Mouse (Mus musculus): ENCODE measurements around the gene Vstm2l. TPM values are rescaled to one million over a fixed set of nuclear protein-coding genes. Genes with fewer than 3 reads are reported as not detected.

Vstm2l gene
- polyA plus RNA-seq, 1 experiment from 2014 or later: 40.0 TPM

DNA sequence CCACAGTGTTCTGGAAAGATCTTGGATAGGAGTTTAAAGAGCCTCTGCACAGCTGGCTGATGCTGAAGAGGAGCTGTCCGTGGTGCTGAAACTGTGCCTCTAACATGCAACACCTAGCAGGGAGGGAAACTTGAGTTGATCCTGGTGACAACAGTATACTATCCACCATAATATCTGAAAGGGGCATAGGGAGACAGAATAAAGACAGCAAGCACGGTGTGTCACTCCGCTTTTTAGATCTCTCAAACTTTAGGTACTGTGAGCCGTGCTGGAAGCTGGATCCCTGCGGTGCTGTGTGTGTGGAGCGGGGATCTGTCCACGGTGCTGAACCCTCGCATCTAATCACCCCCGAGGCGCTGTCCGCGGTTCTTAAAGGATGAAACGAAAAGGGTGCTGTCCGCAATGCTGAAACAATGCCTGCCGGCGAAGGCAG lies 1.2 kb upstream of the Vstm2l start:
- Histone ChIP-seq H3K27me3 (no peaks in the 10 kb centered on the region), H3K36me3 (no peaks in the 10 kb centered on the region), H3K27ac (replicated peaks) (peak overlapping the region; percentile 47), H3K4me3 (peak overlapping the region; percentile 65), H3K4me1 (replicated peaks) (peaks cover 66% of the 10 kb centered on the region), H3K9me3 (no peaks in the 10 kb centered on the region), H3K4me2 (peak overlapping the region; percentile 87), H3K9ac (peak overlapping the region; percentile 33; the same call in 1 of the 2 replicates)
- 1% methylated on average over 16 of the region's 16 CpGs for WGBS
- no peak for ATAC-seq (ENCODE audit: low FRiP score, low read depth)

DNA sequence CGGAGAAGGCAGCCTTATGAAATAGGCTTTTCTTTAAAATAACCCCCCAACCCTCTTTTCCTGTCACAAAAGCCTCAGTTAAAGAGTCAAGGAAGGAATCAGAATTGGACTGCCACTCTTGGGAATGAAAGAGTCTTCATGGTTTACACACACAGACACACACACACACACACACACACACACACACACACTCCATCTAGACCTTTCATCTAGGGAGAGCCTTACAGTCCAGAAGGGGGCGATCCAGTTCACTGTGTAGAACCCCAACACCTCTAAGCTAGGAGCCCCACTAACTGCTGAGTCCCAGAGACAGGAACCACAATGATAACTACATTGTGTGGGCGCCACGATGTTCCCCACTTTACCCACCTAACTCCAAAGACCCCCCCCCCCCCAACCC lies 748 bp upstream of the Vstm2l start:
- Histone ChIP-seq H3K4me1 (replicated peaks) (peaks cover 70% of the 10 kb centered on the region), H3K9ac (peak overlapping the region; percentile 33; the same call in 1 of the 2 replicates), H3K27me3 (no peaks in the 10 kb centered on the region), H3K27ac (replicated peaks) (peak overlapping the region; percentile 47; the same call in 1 of the 2 replicates), H3K4me2 (peak overlapping the region; percentile 87), H3K4me3 (peak overlapping the region; percentile 65), H3K36me3 (no peaks in the 10 kb centered on the region), H3K9me3 (no peaks in the 10 kb centered on the region)
- 3% methylated on average over 4 of the region's 4 CpGs for WGBS
- 0 out of 2 replicates have a peak, but pooled peaks have one; percentile 31 for ATAC-seq (ENCODE audit: low FRiP score, low read depth)

DNA sequence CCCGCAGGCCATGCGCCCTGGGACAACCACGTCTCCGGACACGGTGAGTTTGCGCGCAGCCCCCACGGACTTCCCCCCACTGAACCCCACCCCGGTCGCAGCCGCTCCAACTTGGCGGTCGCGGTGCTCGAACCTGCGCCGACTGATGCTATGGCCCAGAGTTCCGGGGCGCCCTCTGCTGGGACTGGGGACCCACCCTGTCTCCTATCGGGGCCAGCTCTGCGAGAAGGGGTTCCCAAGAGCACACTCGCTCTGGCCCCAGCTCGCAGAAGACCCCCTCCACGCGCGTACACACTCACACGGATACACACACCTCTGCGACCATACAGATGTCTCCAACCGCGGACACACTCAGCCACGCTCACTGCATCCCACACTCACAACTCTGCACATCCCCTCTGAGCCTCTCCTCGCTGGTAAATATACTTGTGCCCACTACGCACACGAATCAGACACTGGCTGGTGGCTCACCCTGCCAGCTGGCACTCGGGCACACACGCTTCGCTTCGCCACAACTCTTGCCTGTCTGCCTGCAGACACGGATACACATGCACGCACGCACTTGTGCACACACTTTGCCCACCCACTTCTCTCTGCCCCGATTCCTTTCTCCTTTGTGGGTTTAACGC lies 550 bp downstream of the Vstm2l start:
- 0 out of 2 replicates have a peak, but pooled peaks have one; percentile 3 for ATAC-seq (ENCODE audit: low FRiP score, low read depth)
- Histone ChIP-seq H3K4me3 (peak overlapping the region; percentile 65), H3K9me3 (no peaks in the 10 kb centered on the region), H3K9ac (peak overlapping the region; percentile 78), H3K36me3 (no peaks in the 10 kb centered on the region), H3K27me3 (no peaks in the 10 kb centered on the region; the same call in 1 of the 2 replicates), H3K4me2 (peak overlapping the region; percentile 87), H3K27ac (replicated peaks) (peak overlapping the region; percentile 85), H3K4me1 (replicated peaks) (peaks cover 81% of the 10 kb centered on the region)
- 32% methylated on average over 37 of the region's 43 CpGs for WGBS

DNA sequence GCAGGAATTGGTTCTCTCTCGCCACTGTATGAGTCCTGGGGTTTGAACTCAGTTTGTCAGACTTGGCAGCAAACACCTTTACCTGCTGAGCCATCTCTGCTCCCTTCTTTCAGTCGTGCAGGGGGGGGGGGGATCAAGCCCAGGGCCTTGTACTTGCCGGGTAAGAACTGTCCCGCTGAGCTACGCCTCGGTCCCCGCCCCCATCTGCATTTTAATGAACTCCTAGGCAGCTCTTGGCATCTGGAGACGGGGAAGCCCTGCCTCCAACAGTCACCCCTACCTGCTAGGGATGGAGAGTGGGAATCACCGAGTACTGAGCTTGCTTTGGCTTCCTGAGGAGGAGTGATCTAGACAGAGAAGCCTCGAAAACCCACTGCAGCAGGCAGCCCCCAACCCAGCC lies 4.1 kb downstream of the Vstm2l start:
- no peaks in the 10 kb centered on the region for H3K36me3 ChIP-seq
- no peaks in the 10 kb centered on the region for H3K9me3 ChIP-seq
- peak overlapping the region; percentile 13 for H3K4me3 ChIP-seq
- H3K4me2 ChIP-seq: peak overlapping the region; percentile 87
- no peak for ATAC-seq (ENCODE audit: low FRiP score, low read depth)
- H3K27me3 ChIP-seq: no peaks in the 10 kb centered on the region; the same call in 1 of the 2 replicates
- peaks cover 85% of the 10 kb centered on the region for H3K4me1 ChIP-seq (replicated peaks)
- WGBS: 4% methylated on average over 10 of the region's 10 CpGs
- no peak overlapping the region for H3K27ac ChIP-seq (replicated peaks)
- H3K9ac ChIP-seq: peak overlapping the region; percentile 23; the same call in 1 of the 2 replicates

DNA sequence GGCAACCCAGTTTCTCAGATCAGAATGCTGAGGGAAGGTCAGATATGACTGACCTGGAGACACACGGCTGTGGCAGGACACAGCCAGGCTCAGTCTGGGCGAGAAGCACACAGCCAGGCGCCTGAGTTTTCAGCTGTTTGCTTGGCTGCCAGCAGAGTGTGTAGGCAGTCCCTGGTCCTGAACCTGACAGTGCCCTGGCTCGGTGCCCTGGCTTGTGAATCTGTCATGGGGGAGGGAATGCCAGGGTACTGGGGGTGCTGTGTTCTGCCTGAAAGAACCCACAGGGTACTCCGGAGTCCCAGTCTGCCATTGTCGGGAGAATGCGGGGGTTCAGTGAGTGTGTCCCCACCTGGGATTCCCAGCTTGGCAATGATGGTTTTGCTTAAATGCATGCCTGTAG lies 7.1 kb downstream of the Vstm2l start:
- Histone ChIP-seq H3K9ac (no peak overlapping the region), H3K9me3 (no peaks in the 10 kb centered on the region), H3K4me3 (no peak overlapping the region), H3K4me2 (peak overlapping the region; percentile 30), H3K27me3 (no peaks in the 10 kb centered on the region; the same call in 1 of the 2 replicates), H3K27ac (replicated peaks) (no peak overlapping the region), H3K4me1 (replicated peaks) (peaks cover 76% of the 10 kb centered on the region), H3K36me3 (no peaks in the 10 kb centered on the region)
- WGBS: 52% methylated on average over 7 of the region's 7 CpGs
- no peak for ATAC-seq (ENCODE audit: low FRiP score, low read depth)

DNA sequence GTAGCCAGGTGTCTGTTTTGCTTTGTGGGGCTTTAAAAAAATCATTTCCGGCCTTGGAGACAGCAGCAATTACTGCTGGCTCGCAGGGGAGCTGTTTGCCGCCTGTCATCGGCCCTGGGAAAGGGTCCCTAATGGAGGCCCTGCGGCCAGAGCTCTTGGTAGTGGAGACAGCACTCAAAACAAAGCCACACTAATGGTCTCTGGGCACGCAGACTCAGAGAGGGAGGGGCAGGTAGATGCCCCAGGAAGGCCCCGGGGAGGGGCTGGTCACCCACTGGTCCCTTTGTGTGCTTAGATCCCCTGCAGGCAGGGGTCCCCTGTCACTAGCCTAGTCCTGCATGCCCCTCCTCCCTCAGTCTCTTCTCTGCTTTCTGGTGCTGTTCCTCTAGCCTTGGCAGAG lies 9.0 kb downstream of the Vstm2l start:
- Histone ChIP-seq H3K4me3 (no peak overlapping the region), H3K4me1 (replicated peaks) (peaks cover 80% of the 10 kb centered on the region), H3K9me3 (no peaks in the 10 kb centered on the region), H3K9ac (0 out of 2 replicates have a peak overlapping the region, but pooled peaks have one; percentile 18), H3K4me2 (peak overlapping the region; percentile 34), H3K27me3 (no peaks in the 10 kb centered on the region; the same call in 1 of the 2 replicates), H3K27ac (replicated peaks) (peak overlapping the region; percentile 54), H3K36me3 (no peaks in the 10 kb centered on the region)
- WGBS: 5% methylated on average over 7 of the region's 7 CpGs
- no peak for ATAC-seq (ENCODE audit: low FRiP score, low read depth)

DNA sequence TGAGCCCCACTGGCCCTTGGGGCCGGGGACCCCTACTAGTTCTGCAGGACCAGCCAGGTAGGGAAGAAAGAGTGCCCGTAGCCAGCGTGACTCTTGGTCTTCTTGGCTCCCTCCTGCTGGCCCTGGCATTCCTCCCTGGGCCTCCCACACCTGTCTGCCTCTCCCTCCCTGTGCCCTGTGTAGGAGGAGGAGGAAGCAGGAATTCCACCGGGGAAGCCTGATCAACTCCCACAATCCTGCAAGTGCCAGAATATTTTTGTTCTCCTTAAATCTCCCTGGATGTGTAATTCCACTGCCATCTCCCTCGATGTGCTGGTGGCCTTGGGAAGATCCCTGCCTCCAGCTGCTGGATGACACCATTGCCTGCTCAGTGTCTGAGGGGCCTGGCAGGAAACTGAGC lies 10.1 kb downstream of the Vstm2l start:
- no peak overlapping the region for H3K27ac ChIP-seq (replicated peaks)
- H3K4me2 ChIP-seq: no peak overlapping the region
- H3K9me3 ChIP-seq: no peaks in the 10 kb centered on the region
- H3K27me3 ChIP-seq: no peaks in the 10 kb centered on the region; the same call in 1 of the 2 replicates
- no peak overlapping the region for H3K4me3 ChIP-seq
- ATAC-seq (ENCODE audit: low FRiP score, low read depth): no peak
- H3K9ac ChIP-seq: no peak overlapping the region
- WGBS: 65% methylated on average over 5 of the region's 5 CpGs
- peaks cover 76% of the 10 kb centered on the region for H3K4me1 ChIP-seq (replicated peaks)
- no peaks in the 10 kb centered on the region for H3K36me3 ChIP-seq

DNA sequence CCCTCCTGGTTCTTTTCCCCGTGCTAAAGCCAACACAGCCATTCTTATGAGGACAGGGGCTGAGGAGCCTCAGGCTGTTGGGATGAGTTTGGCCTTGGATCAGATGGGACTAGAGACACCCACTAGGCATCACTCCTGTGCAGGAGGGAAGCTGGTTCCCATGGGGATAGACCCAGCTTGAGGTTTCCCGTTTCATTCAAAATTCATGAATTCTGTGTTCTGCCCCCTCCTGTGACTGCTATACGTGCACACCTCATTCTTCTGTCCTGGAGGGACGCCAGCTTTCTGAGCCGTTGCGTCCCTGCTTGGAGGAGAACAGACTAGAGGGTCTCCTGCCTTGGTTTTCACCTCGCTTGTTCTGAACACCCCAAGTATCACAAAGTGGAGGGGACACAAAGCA lies 12.0 kb downstream of the Vstm2l start:
- no peak overlapping the region for H3K4me3 ChIP-seq
- H3K9me3 ChIP-seq: no peaks in the 10 kb centered on the region
- no peaks in the 10 kb centered on the region for H3K36me3 ChIP-seq
- H3K27ac ChIP-seq (replicated peaks): no peak overlapping the region
- no peak for ATAC-seq (ENCODE audit: low FRiP score, low read depth)
- WGBS: 37% methylated on average over 7 of the region's 7 CpGs
- H3K27me3 ChIP-seq: no peaks in the 10 kb centered on the region
- no peak overlapping the region for H3K4me2 ChIP-seq
- no peak overlapping the region for H3K9ac ChIP-seq
- peaks cover 62% of the 10 kb centered on the region for H3K4me1 ChIP-seq (replicated peaks)

DNA sequence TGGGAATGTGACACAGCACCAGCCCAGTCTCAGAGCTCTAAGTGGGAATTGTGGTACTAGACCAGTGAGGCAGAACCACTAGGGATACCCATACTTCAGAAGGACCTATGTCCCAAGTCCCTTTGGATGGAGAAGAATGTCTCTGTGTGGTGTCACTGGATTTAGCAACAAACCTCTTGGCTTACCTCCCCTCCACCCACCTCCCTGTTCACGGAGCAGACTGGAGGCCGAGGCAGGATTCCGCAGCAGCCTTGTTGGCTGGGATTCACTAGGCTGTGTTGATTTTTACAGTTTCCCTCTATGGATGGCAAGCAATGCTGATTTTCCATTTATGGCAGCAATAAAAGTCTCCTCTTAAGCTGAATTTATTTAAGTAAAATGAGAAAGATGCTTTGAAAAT lies 12.5 kb downstream of the Vstm2l start:
- H3K27ac ChIP-seq (replicated peaks): peak overlapping the region; percentile 64
- no peak overlapping the region for H3K9ac ChIP-seq
- no peaks in the 10 kb centered on the region for H3K27me3 ChIP-seq
- peak overlapping the region; percentile 23; the same call in 1 of the 2 replicates for H3K4me2 ChIP-seq
- H3K4me1 ChIP-seq (replicated peaks): peaks cover 58% of the 10 kb centered on the region
- no peaks in the 10 kb centered on the region for H3K9me3 ChIP-seq
- ATAC-seq (ENCODE audit: low FRiP score, low read depth): no peak
- H3K36me3 ChIP-seq: no peaks in the 10 kb centered on the region
- 56% methylated on average over 3 of the region's 3 CpGs for WGBS
- H3K4me3 ChIP-seq: no peak overlapping the region

DNA sequence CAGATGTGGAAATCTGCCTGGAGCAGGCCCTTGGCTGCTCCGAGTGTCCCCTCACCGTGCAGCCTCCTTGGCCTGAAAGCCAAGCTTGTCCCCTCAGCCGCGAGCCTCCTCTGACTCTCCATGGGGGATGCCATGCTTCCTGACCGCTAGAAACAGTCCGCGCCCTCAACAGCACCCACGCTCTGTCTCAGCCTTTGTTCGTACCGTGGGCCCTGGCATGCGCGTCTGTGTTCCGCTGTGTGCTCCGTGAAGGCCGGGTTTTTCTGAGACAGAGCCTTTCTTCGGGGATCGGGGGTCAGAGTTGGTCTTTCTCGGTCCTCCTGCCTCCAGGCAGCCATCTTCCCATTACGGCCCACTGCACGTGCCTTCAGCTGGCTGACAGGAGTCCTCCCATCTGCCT lies 12.9 kb downstream of the Vstm2l start:
- H3K27ac ChIP-seq (replicated peaks): peak overlapping the region; percentile 64
- H3K36me3 ChIP-seq: no peaks in the 10 kb centered on the region
- H3K4me3 ChIP-seq: no peak overlapping the region
- H3K9me3 ChIP-seq: no peaks in the 10 kb centered on the region
- H3K4me2 ChIP-seq: peak overlapping the region; percentile 23
- no peak overlapping the region for H3K9ac ChIP-seq
- H3K27me3 ChIP-seq: no peaks in the 10 kb centered on the region
- no peak for ATAC-seq (ENCODE audit: low FRiP score, low read depth)
- H3K4me1 ChIP-seq (replicated peaks): peaks cover 54% of the 10 kb centered on the region
- 41% methylated on average over 20 of the region's 20 CpGs for WGBS

DNA sequence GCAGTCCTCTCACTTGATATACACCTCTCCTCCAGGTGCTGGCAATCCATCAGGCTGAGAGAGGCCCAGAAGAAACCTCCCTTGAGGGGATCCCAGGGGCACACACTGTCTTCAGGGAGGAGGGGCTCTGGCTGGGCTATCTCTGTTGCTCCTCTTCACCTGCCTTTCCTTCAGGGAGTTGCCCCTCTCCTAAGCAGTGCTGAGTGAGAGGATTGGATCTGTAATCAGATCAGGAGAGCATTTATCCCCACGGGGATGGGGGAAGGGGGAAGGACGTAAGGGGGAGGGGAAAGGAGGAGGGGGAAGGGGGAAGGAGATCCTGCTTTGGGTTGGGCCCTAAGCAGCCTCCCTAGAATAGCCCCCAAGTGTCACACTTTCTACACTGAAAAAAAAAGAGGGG lies 13.4 kb downstream of the Vstm2l start:
- no peak overlapping the region for H3K9ac ChIP-seq
- H3K4me2 ChIP-seq: peak overlapping the region; percentile 23; the same call in 1 of the 2 replicates
- 20% methylated on average over 2 of the region's 2 CpGs for WGBS
- H3K4me3 ChIP-seq: no peak overlapping the region
- H3K4me1 ChIP-seq (replicated peaks): peaks cover 50% of the 10 kb centered on the region
- ATAC-seq (ENCODE audit: low FRiP score, low read depth): no peak
- no peaks in the 10 kb centered on the region for H3K27me3 ChIP-seq
- H3K9me3 ChIP-seq: no peaks in the 10 kb centered on the region
- H3K36me3 ChIP-seq: no peaks in the 10 kb centered on the region
- peak overlapping the region; percentile 64 for H3K27ac ChIP-seq (replicated peaks)

DNA sequence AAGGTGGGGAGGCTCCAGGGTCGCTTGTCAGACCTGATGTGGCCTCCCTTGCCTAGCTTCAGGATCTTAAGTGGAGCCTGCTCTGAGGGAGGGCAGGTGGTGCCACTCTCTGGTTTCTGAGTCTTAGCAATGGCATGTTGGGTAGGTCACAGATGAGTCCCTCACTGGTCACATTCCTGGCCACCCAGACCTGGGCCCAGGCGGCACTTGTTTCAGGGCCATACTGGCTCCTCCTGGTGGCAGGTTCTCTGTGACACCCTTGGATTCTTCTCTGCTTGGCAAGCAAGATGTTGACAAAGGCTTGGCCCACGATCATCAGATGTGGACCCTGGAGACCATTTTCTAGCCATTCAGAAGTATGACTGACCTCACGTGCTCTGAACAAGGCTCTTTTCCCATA lies 18.2 kb downstream of the Vstm2l start:
- Histone ChIP-seq H3K9me3 (no peaks in the 10 kb centered on the region), H3K4me2 (no peak overlapping the region)
- 74% methylated on average over 4 of the region's 4 CpGs for WGBS

More for the DNA sequence above, 18.2 kb downstream of the Vstm2l start:
- H3K4me1 ChIP-seq (replicated peaks): peaks cover 28% of the 10 kb centered on the region
- no peaks in the 10 kb centered on the region for H3K27me3 ChIP-seq
- H3K9ac ChIP-seq: no peak overlapping the region
- H3K4me3 ChIP-seq: no peak overlapping the region
- H3K36me3 ChIP-seq: peaks cover 3% of the 10 kb centered on the region; the same call in 1 of the 2 replicates
- no peak for ATAC-seq (ENCODE audit: low FRiP score, low read depth)
- H3K27ac ChIP-seq (replicated peaks): no peak overlapping the region
